Mouse (Mus musculus) thymus, adult 2 months (tissue): Measurements from ENCODE around the gene Rsph4a. TPM values are rescaled to one million over a fixed set of nuclear protein-coding genes. Genes with fewer than 3 reads are reported as not detected.
"Not testable (repeated sequence)": the region's sequence is repeated elsewhere in the genome, so short reads cannot be mapped to it uniquely, and the experiment has no call there.

Experiments used
- DNase-seq: peaks from one replicate; pipeline ENCODE4 v3.0.0; 2021
- H3K27ac ChIP-seq: fragments of 200-500 bp; 2 replicates; pipeline ENCODE4 v1.5.1; 2012; ENCODE audit warnings: low read length, control low read depth; ENCODE audit not compliant: control insufficient read depth, insufficient read depth
- H3K27me3 ChIP-seq: fragments of 200-500 bp; 2 replicates; pipeline ENCODE4 v1.6.1; 2012; ENCODE audit warnings: mild to moderate bottlenecking, low read length, moderate library complexity, mixed read lengths; ENCODE audit not compliant: control insufficient read depth, insufficient read depth
- H3K36me3 ChIP-seq: fragments of 200-500 bp; 2 replicates; pipeline ENCODE4 v1.6.1; 2012; ENCODE audit warnings: mild to moderate bottlenecking, low read length, moderate library complexity; ENCODE audit not compliant: control insufficient read depth, insufficient read depth
- H3K4me1 ChIP-seq: fragments of 200-500 bp; replicated peaks from 2 replicates; pipeline ENCODE4 v1.6.1; 2012; ENCODE audit warnings: low read length; ENCODE audit not compliant: control insufficient read depth, insufficient read depth
- H3K4me3 ChIP-seq: fragments of 200-500 bp; 2 replicates; pipeline ENCODE4 v1.5.1; 2012; ENCODE audit warnings: mild to moderate bottlenecking, low read length, control low read depth, moderate library complexity; ENCODE audit not compliant: control insufficient read depth, insufficient read depth
- CTCF ChIP-seq: fragments of 200-500 bp; IDR thresholded peaks from 2 replicates; pipeline ENCODE4 v1.5.1; 2012; ENCODE audit warnings: mild to moderate bottlenecking, control low read depth, low read length, moderate library complexity, borderline replicate concordance; ENCODE audit not compliant: control insufficient read depth, poor library complexity, insufficient read depth; ENCODE audit errors: extremely low read depth
- POLR2A ChIP-seq: fragments of 200-500 bp; IDR thresholded peaks from 2 replicates; pipeline ENCODE4 v1.6.1; 2012; ENCODE audit warnings: mild to moderate bottlenecking, low read length, control low read depth, moderate library complexity; ENCODE audit not compliant: control insufficient read depth, poor library complexity, insufficient read depth; ENCODE audit errors: extremely low read depth
- WGBS: fragments of 180-500 bp; shearing (Covaris S2); methylation state at CpG from one replicate; pipeline ENCODE4 v1.1.7; 2018; 5-methylcytosine and 5-hydroxymethylcytosine counted together
- polyA plus RNA-seq: library from polyadenylated mRNA; depleted of rRNA; stranded (reverse); fragments of >200 nt; gene quantifications from 2 replicates; pipeline ENCODE4 v1.2.3, GENCODE M21; 2012; rRNA removed

The Rsph4a gene
- 0.05 TPM in 2 replicates for polyA plus RNA-seq

DNA sequence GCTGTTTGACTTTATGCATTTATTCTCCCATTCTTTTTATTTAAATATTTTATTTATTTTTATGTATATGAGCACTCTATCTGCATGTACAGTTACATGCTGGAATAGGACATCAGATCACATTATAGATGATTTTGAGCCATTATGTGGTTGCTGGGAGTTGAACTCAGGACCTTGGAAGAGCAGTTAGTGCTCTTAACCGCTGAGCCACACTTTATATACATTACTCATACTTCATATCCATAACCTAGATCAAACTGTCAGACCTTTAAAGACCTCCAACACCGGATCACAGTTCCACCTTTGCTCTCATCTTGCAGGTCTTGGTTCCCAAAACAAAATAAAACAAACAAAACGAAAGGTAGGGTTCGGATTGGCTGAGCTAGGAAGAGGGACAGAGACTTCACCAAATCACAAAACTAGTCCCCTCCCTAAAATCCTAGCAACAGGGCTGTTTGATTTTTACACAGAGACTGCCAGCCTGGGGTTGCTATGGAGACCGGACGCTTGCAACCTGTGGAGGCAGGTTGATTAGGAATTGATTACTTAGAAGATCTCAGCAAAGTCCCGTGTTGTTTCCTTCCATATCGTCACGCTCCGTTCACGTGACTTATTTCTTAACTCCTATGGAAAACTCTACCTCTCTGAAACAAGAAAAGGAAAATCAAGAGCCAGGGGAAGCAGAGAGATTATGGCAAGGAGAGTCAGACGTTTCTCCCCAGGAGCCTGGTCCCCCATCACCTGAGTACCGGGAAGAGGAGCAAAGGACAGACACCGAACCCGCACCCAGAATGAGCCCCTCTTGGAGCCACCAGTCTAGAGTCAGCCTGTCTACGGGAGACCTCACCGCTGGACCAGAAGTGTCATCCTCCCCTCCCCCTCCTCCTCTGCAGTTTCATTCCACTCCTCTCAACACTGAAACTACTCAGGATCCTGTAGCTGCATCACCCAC, at the start of gene Rsph4a:
Gene Rsph4a (plus strand): TSS at position 582 of the 952 bp plus-strand sequence.
- Histone ChIP-seq H3K36me3 (no peaks in the 10 kb centered on the region), H3K27me3 (no peaks in the 10 kb centered on the region; the same call in 1 of the 2 replicates), H3K27ac (no peak within 1 kb of the TSS), H3K4me3 (no peak within 1 kb of the TSS), H3K4me1 (no peaks in the 10 kb centered on the region)
- 10% methylated on average over 17 of the region's 17 CpGs for WGBS
- TF ChIP-seq CTCF (no peak), POLR2A (no peak)
- no peak for DNase-seq

DNA sequence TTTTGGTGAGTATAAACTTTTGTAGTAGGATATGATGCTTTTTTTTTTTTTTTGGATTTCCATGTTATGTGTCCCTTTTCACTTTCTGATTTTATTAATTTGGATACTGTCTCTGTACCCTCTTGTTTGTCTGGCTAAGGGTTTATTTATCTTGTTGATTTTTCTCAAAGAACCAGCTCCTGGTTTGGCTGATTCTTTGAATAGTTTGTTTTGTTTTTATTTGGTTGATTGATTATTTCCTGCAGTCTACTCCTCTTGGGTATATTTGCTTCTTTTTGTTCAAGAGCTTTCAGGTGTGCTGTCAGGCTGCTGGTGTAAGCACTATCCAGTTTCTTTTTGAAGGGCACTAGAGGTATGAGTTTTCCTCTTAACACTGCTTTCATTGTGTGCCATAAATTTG, 47.5 kb upstream of the Rsph4a start, which contains the start of gene Sult3a1:
Gene Sult3a1 (plus strand): TSS at position 301 of the 400 bp plus-strand sequence.
- no peak for DNase-seq
- Histone ChIP-seq H3K4me3 (no peak within 1 kb of the TSS), H3K4me1 (no peaks in the 10 kb centered on the region), H3K36me3 (no peaks in the 10 kb centered on the region), H3K27me3 (no peaks in the 10 kb centered on the region), H3K27ac (no peak within 1 kb of the TSS)
- no peak for TF ChIP-seq POLR2A
- no peak for TF ChIP-seq CTCF

- Histone ChIP-seq H3K27ac (no peak overlapping the region), H3K36me3 (no peaks in the 10 kb centered on the region), H3K4me1 (no peaks in the 10 kb centered on the region), H3K27me3 (no peaks in the 10 kb centered on the region), H3K4me3 (no peak overlapping the region)
- TF ChIP-seq POLR2A (no peak), CTCF (no peak)
- no peak for DNase-seq
- 85% methylated on average over 2 of the region's 2 CpGs for WGBS
Observed at GRCm38 (mm10) chr10:33865994-33866393, 38.9 kb upstream of the Rsph4a start.

DNA sequence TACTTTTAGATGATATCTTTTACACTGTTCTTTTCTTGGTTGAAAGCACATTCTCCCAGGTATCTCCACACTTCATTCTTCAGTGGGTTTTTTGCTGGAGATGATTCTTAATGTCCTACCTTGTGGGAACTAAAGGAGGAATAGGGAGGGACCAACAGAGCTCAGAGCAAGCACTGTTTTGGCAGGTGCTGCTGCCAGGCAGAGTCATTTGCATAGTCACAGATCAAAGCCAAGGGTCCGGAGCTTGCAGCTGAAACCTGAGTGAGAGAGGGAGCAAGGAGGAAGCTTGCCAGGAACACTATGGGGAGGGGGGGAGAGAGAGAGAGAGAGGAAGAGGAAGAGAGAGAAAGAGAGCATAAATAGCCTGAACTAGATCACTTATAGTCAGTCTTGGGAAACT, 34.5 kb upstream of the Rsph4a start:
- Histone ChIP-seq H3K36me3 (no peaks in the 10 kb centered on the region), H3K4me1 (no peaks in the 10 kb centered on the region), H3K27ac (no peak overlapping the region), H3K27me3 (no peaks in the 10 kb centered on the region), H3K4me3 (no peak overlapping the region)
- no peak for DNase-seq
- 15% methylated on average over 1 of the region's 1 CpGs for WGBS
- TF ChIP-seq CTCF (no peak), POLR2A (no peak)

DNA sequence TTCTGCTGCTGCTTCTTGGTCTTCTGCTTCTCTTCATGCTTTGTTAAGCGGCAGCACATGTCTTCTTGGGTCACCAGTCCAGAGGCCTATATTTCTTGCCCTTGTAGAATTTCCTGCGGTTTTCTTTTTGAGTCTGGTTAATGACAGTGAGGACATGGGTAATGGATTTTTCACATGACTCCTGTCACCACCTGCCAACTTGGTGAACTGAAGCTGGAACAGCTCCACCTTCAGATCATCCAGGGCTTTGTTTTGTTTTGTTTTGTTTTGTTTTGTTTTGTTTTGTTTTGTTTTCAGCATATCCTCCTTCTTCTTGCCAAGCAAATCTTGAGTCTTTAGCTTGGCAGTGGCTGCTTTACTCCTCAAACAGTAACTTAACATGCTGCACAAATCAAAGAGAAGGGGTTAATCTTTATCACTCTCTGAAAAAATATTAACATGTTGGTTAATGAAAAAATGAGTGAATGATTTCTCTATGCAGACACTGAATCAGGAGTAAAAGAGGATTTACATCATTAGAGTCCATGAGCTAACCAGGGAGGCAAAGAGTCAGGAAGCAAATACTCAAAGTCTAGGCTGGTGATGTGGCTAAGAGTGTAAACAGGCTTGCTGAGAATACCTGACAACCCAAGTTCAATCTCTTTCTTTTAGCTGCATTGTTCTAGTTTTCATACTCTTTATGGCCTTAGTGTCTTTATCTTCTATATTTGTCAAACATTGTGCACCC, 32.1 kb upstream of the Rsph4a start:
- Histone ChIP-seq H3K36me3 (no peaks in the 10 kb centered on the region), H3K27ac (no peak overlapping the region), H3K27me3 (no peaks in the 10 kb centered on the region), H3K4me3 (no peak overlapping the region), H3K4me1 (no peaks in the 10 kb centered on the region)
- no peak for DNase-seq
- 90% methylated on average over 2 of the region's 2 CpGs for WGBS
- no peak for TF ChIP-seq CTCF
- no peak for TF ChIP-seq POLR2A

- H3K27ac ChIP-seq, DNase-seq, H3K4me1 ChIP-seq, H3K4me3 ChIP-seq, H3K36me3 ChIP-seq, H3K27me3 ChIP-seq: not testable (repeated sequence)
- WGBS = 89% methylated on average over 2 of the region's 2 CpGs
Observed at GRCm38 (mm10) chr10:33882411-33882810, 22.5 kb upstream of the Rsph4a start.

DNA sequence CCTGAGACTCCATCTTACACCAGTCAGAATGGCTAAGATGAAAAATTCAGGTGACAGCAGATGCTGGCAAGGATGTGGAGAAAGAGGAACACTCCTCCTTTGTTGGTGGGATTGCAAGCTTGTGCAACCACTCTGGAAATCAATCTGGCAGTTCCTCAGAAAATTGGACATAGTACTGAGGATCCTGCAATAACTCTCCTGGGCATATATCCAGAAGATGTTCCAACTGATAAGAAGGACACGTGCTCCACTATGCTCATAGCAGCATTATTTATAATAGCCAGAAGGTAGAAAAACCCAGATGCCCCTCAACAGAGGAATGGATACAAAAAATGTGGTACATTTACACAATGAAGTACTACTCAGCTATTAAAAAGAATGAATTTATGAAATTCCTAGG, 3.4 kb upstream of the Rsph4a start:
- H3K4me1 ChIP-seq = not testable (repeated sequence)
- 82% methylated on average over 1 of the region's 1 CpGs for WGBS

More for the DNA sequence above, 3.4 kb upstream of the Rsph4a start:
- not testable (repeated sequence) for DNase-seq, H3K27me3 ChIP-seq, H3K36me3 ChIP-seq, H3K27ac ChIP-seq, H3K4me3 ChIP-seq
